Mouse (Mus musculus): ENCODE measurements around the gene Zbtb25.

Gene Zbtb25

DNA sequence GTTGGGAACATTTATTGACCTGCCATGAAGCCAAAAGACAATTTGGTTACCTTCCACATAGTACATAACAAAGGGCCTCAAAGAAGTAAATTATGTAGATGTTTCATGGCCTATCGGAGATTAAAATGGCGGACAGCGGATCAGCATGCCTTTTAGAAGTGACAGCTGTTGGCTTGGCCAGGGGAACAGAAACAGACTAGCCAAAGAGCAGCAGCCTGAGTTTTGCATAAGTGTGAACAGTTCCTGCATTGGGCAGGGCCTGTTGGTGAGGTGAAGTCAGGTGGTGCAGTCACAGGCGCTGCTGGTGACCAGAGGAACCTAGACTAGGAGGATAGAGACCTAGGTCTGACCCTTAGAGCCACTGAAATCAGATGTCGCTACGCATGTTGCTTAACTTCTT is 7.7 kb upstream of the Zbtb25 start:
- no peak for DNase-seq (ENCODE audit: low spot score)

DNA sequence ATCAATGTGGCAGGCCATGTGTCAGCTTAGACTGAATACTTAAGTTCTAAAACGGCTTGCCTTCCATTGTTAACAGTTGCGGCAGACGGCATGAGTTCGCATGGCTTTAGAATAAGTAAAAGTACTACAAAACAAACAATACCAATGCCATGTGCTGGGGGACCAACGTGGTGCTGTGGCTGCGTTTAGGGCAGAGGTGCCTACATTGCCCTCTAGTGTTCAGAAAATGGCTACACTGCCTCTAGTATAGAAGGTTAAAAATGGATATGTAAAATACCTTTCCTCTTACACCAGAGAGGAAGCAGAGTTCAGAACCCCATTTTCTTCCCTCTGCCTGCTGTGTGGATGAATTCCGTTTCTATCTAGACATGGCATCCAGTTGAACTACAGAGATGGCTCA is 7.2 kb upstream of the Zbtb25 start:
- DNase-seq (ENCODE audit: low spot score) = no peak

- no peak for DNase-seq (ENCODE audit: low spot score)
Observed at GRCm38 (mm10) chr12:76375506-76375905, 6.1 kb upstream of the Zbtb25 start.

DNA sequence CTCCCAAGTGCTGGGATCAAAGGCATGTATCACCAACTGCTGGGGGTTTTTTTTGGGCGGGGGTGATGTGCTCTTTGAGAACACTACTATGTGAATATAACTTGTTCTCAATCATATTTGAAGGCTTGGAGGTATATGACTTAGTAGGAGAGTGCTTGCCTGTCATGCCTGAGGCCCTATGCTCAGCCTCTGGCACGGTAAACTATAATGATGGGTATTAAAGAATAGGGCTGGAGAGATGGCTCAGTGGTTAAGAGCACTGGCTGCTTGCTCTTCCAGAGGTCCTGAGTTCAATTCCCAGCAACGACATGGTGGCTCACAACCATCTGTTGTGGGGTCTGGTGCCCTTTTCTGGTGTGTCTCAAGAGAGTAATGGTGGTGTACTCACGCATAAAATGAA is 5.5 kb upstream of the Zbtb25 start:
- DNase-seq (ENCODE audit: low spot score) = no peak

- no peak for DNase-seq (ENCODE audit: low spot score)
Observed at GRCm38 (mm10) chr12:76373991-76374390, 4.6 kb upstream of the Zbtb25 start.

DNA sequence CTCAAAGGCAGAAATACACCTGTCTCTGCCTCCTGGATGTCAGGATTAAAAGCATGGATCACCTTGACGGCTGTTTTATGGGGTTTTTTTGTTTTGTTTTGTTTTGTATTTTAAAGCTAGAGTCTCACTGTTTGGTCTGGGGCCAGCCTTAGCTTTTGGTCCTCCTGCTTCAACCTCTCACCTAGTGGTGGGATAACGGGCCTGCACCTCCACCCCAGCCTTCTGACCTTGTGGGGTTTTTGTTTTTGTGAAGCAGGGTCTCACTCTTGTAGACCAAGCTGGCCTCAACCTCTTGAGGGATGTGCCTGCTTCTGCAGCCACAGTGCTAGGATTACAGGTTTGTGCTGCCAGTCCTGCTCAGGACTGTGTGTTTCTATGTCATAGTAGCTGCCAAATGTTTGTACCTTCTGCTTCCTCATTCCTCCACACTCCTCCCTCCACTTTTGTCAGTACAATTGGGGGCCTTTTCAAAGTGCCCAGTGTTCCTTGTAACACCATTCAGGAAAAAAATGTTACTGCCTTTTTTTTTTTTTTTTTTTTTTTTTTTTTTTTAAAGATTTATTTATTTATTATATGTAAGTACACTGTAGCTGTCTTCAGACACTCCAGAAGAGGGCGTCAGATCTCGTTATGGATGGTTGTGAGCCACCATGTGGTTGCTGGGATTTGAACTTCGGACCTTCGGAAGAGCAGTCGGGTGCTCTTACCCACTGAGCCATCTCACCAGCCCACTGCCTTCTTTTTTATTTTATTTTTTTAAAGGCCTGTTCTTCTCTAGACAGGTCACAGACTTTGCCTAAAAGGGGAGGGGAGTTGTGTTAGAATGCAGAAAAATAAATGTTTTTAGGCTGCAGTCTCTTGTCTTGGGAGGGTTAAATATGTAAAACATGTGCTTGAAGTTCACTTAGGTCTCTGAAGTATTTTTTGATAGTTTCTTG is 3.7 kb upstream of the Zbtb25 start:
- no peak for DNase-seq (ENCODE audit: low spot score)

DNA sequence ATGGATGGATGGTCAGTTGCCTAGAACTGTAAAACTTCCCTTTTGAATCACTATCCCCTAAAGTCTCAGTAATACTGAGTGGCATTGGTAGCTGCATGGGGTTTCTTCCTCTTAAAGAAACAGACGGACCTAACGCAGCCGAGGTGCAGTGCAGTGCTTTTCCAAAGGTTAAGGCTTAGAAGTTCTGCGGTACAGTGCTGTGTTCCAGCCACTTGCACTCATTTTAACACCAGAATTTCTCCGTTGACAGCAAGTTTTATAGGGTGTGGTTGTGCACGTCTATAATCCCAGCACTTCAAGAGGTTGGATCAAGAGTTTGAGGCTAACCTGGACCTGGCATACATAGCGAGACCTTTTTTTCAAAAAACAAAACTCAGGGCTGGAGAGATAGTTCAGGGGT is 2.6 kb upstream of the Zbtb25 start:
- no peak for DNase-seq (ENCODE audit: low spot score)

DNA sequence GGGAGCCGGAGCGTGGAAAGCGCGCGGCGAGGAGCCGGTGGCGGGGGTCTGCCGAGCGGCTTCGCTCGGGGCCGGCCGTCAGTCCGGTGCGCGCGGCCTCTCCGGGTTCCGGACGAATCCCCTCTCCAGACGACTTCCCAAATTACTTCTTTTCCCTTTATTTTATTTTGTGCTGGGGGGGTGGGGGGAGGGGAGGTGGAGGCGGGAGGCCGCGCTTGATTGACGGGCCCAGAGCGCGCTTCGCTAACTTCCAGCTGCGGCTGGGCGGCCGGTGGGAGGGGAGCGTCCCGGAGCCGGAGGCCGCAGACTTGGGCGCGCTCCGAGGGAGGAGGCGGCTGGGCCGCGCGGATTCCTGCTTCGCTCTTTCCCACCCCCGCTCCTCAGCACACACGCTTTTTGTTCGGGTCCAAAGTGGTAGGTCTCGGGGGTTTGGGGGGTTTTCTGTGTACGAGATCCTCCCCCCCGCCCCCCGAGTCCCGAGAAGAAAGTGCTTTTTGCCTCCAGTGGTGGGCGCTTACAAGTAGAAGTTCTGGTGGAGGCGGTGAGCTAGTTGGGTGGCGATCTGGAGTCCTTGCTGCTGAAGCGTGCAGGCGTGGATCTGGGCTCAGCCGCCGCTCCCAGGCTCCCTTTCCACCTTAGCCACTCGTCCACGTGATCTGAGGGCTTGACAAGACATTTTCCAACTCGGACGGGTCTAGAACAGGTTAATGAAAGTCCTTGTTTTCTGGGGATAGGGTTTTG is 1.6 kb upstream of the Zbtb25 start:
- DNase-seq (ENCODE audit: low spot score) = peak; percentile 85

DNA sequence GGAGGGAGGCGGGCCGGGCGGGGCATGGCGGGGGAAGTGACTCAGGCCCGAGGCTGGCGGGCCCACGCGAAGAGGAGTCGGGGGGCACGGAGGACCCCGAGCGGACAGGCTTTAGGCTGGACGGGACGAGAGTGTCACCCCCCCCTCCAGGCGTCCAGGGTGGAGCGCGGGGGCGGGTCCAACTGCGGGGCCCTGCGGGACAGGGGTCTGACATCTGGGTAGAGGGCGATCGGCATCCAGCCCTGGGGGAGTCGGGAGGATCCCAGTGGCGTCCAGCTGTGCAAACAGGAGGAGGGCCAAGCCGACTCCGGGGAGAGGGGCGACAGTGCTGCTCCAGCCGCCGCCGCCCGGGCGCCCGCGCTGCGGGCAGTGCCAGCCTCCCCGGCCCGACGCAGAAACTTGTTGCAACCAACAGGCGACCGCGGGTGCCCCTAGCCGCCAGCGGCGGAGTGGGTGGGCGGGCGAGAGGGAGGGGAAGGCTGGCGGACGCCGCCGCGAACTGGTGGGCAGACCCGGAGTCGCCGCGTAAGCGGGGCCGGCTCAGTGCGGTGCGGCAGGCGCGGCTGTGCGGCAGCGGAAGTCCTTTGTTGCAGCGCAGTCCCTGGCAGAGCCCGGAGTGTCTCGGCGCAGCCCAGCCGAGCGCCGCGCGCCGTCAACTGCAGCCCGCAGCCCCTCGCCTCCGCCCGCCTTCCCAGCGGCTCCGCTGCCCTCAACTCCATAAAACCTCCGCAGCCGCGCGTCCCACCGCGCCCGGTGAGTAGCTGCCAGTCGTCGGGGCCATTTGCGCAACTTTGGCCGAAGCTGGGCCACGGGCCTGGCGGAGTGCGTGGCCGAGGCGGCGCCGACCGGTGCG is 802 bp upstream of the Zbtb25 start, which contains the start of gene Zbtb1:
Zbtb1 (plus strand) TSS at position 289 of the 853 bp plus-strand sequence.
- DNase-seq (ENCODE audit: low spot score) = peak; percentile 82

GRCm38 (mm10) chr12:76368790-76369205 is 604 bp downstream of the Zbtb25 start:
- DNase-seq (ENCODE audit: low spot score) = no peak

DNA sequence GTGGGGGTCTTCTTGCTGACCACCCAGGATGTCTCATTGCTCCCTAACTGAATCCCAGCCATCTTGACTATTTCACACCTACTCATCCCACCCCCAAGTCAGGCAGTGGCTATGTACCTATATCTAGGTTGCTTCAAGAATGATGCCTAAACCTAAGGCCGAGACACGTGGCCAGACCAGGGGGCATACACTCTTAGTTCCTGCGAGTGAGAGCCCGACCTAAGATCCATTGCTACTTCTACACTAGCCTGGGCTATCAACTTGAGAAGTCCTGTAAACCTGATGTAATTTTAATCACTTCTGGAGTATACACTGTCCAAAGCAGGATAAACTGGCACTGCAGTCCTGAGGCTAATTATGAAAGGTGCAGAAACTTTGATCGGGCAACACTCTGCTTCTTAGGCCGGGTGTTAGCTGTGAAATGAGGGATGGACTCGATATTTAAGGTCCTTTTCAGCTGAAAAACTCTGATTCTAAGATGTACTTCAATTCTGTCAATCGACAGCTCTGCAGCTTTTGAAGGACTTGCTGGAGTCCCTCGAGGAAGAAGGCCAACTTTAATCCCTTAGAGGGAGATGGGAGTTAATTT is 1.1 kb downstream of the Zbtb25 start:
- DNase-seq (ENCODE audit: low spot score) = no peak

DNA sequence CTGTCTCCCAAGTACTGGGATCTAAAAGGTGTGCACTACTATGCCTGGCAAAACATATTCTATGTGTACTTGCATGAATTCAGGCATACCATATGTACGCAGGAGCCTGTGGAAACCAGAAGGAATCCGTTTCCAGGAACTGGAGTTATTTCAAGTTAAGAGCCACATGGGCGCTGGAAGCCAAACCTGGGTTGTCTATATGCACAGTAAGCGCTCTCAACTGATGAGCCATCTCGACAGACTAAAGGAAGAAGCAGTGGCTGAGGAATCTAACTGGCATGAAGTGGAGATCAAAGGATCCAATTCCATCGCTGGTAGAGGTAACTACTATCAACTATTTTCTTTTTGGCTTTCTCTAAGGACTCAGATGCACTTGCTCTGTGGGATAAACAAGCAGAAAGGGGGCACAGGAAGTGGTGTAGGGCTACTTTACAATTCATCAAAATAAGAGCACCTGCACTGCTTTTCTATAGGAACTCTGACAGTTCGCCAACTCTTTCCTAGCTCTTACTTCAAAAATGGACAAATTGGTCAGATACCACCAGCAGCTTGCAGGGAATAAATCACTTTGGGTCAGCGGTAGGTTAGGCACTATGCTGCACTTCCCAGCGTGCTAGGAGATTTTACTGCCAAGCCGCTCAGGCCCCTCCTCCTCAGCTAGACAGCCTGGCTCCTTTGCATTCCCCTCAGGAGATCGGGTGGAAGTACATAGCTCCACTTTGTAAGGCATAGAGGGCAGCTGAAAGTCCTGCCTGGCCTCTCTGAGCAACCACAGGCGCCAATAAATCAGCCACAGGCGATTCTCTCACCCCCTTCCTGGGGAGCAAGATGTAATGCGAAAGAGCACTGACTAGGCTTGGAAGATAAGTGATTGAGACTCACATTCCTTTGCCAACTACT is 2.1 kb downstream of the Zbtb25 start:
- DNase-seq (ENCODE audit: low spot score) = no peak

- no peak for DNase-seq (ENCODE audit: low spot score)
Observed at GRCm38 (mm10) chr12:76366276-76366675, 3.1 kb downstream of the Zbtb25 start.

GRCm38 (mm10) chr12:76362303-76362676 is 7.1 kb downstream of the Zbtb25 start:
- DNase-seq (ENCODE audit: low spot score) = no peak

GRCm38 (mm10) chr12:76361405-76362302 is 7.7 kb downstream of the Zbtb25 start:
- no peak for DNase-seq (ENCODE audit: low spot score)

DNA sequence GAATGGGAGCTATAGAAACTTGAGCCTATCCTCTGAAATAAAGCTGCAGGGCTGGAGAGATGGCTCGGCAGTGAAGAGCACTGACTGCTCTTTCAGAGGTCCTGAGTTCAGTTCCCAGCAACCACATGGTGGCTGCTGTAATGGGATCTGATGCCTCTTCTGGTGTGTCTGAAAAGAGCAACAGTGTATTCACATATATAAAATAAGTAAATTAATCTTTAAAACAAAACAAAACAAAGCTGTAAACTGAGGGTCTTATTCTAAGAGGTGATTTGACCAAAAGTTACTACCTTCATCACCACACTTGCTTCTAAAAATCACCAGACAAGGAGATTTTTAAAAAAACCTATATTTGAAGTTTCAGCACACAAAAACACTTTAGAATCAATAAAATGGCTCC is 8.5 kb downstream of the Zbtb25 start:
- no peak for DNase-seq (ENCODE audit: low spot score)

DNA sequence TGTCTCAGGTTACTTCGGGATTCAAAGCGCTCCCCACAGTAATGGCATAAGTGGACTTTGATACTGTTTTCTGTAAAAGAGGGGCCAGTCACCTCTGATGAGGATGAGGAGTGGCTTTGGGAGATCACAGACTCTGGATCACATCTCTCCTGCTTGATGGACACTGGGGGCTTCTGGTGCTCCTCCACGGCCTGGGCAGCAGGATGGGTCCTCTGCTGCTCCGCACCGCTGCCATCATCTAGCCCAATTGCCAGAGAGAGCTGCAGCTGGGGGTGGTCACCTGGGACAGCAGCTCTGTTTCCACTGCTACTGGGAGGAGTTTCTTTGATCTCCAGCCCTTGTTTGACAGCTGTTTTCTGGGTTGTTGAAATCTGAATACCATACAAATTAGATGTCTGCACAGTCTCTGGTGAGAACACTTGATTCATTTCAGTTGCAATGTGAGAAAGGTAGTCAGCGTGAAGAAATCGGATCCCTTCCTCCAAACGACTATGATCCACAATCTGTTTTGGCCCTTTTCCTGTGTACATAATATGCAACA is 19.7 kb downstream of the Zbtb25 start:
- DNase-seq (ENCODE audit: low spot score) = no peak

GRCm38 (mm10) chr12:76345759-76346455 is 23.5 kb downstream of the Zbtb25 start:
- DNase-seq (ENCODE audit: low spot score) = peak; percentile 36

DNA sequence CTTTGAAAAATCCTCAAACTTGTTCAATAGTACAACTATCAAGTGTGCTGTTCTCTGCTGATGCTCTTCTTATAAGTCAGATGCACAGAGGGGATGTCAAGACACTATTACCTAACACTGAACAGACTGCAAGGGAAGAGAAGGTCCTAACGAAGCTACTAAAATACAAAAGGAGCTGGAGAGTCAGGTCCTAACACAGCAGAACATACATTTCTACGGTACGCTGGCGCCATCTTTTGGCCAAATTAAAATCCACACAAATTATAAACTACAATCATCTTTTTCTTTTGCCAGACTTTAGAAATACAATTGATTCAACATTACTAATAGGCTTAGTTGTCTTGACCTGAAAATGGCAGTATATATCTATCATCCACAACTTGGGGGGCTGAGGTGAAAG is 28.3 kb downstream of the Zbtb25 start:
- DNase-seq (ENCODE audit: low spot score) = no peak

All from testis, postnatal 14 days (tissue).